Mouse (Mus musculus) midbrain, postnatal 0 days (tissue): ENCODE data around the gene Ndrg4. TPM values are rescaled to one million over a fixed set of nuclear protein-coding genes. Genes with fewer than 3 reads are reported as not detected.
A peak's percentile ranks its signal among the peaks of the same experiment; 100 is the strongest.

ENCODE experiments used
- ATAC-seq: fragments of 200-750 bp; cut with Nextera tagmentation; 2 replicates; pipeline ENCODE4 v1.8.0; 2017; ENCODE audit warnings: moderate number of reproducible peaks, mild to moderate bottlenecking, moderate TSS enrichment, moderate library complexity; ENCODE audit not compliant: low FRiP score
- DNase-seq: peaks from one replicate; pipeline ENCODE4 v3.0.0-alpha.2; 2015; ENCODE audit warnings: low spot score
- H3K27ac ChIP-seq: fragments of 300-500 bp; sonication (generic); 2 replicates; pipeline ENCODE4 v1.5.1; 2014; ENCODE audit warnings: low read depth, mild to moderate bottlenecking, low read length, mixed read lengths
- H3K27me3 ChIP-seq: fragments of 300-500 bp; sonication (generic); 2 replicates; pipeline ENCODE4 v1.6.1; 2014; ENCODE audit warnings: low read length, control low read depth, mixed read lengths; ENCODE audit not compliant: insufficient read depth
- H3K36me3 ChIP-seq: fragments of 300-500 bp; sonication (generic); 2 replicates; pipeline ENCODE4 v1.6.1; 2014; ENCODE audit warnings: low read length, control low read depth, mixed read lengths; ENCODE audit not compliant: insufficient read depth
- H3K4me1 ChIP-seq: fragments of 300-500 bp; sonication (generic); 2 replicates; pipeline ENCODE4 v1.6.1; 2014; ENCODE audit warnings: mild to moderate bottlenecking, control low read depth, antibody characterized with exemption, low read length, mixed read lengths; ENCODE audit not compliant: insufficient read depth
- H3K4me2 ChIP-seq: fragments of 300-500 bp; sonication (generic); 2 replicates; pipeline ENCODE4 v1.6.1; 2014; ENCODE audit warnings: low read depth, mild to moderate bottlenecking, low read length, mixed read lengths; ENCODE audit not compliant: poor library complexity, severe bottlenecking
- H3K4me3 ChIP-seq: fragments of 300-500 bp; sonication (generic); 2 replicates; pipeline ENCODE4 v1.5.1; 2014; ENCODE audit warnings: low read depth, mild to moderate bottlenecking, low read length, moderate library complexity
- H3K9ac ChIP-seq: fragments of 300-500 bp; sonication (generic); replicated peaks from 2 replicates; pipeline ENCODE4 v1.6.1; 2014; ENCODE audit warnings: mild to moderate bottlenecking, low read length, moderate library complexity, mixed read lengths; ENCODE audit not compliant: poor library complexity, severe bottlenecking
- H3K9me3 ChIP-seq: fragments of 300-500 bp; sonication (generic); 2 replicates; pipeline ENCODE4 v1.6.1; 2016; ENCODE audit warnings: low read length, control low read depth
- CTCF ChIP-seq: IDR thresholded peaks from 2 replicates; pipeline ENCODE4 v1.5.1; 2016; ENCODE audit warnings: antibody characterized with exemption, mild to moderate bottlenecking
- WGBS: fragments of 180-500 bp; shearing (Covaris S2); extraction: QIAGEN DNeasy Blood & Tissue Kit; methylation state at CpG from one replicate; pipeline ENCODE4 v1.1.7; 2014; 5-methylcytosine and 5-hydroxymethylcytosine counted together
- polyA plus RNA-seq: library from polyadenylated mRNA; unstranded; fragments of >200 nt; fragmentation: Nextera tagmentation; extraction: Ambion mirVana; gene quantifications from 2 replicates; pipeline ENCODE4 v1.2.1, GENCODE M21; 2015
- total RNA-seq: library from RNA; depleted of rRNA; stranded (reverse); fragments of >200 nt; gene quantifications from 2 replicates; pipeline ENCODE4 v1.2.3, GENCODE M21; 2014

The Ndrg4 gene
- total and polyA plus RNA-seq, 2 experiments from 2014 or later = 641 to 937 TPM

DNA sequence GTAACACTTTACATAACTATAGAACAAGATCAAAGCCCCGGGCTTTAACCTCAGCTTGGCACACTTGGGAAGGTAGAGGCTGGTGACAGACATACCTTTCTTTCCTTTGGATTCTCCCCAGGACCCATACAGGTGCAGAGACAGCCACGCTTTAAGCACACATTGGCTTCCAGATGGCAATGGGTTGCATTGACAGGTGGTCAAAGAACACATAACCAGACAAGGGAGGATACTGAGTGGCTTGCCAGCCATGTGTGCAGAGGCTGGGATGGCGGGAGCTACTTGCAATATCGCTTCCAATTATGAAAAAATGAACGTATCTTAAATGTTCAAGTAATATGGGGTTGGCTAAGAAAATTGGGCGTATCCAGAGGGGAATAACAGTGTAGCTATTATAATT is 4.9 kb upstream of the Ndrg4 start:
- Histone ChIP-seq H3K36me3 (no peaks in the 10 kb centered on the region), H3K27ac (no peak overlapping the region), H3K4me1 (no peaks in the 10 kb centered on the region), H3K4me3 (no peak overlapping the region), H3K27me3 (no peaks in the 10 kb centered on the region), H3K4me2 (no peak overlapping the region), H3K9me3 (no peaks in the 10 kb centered on the region), H3K9ac (no peak overlapping the region)
- WGBS = 87% methylated on average over 6 of the region's 6 CpGs
- DNase-seq = no peak
- ATAC-seq = no peak
- TF ChIP-seq CTCF = no peak

DNA sequence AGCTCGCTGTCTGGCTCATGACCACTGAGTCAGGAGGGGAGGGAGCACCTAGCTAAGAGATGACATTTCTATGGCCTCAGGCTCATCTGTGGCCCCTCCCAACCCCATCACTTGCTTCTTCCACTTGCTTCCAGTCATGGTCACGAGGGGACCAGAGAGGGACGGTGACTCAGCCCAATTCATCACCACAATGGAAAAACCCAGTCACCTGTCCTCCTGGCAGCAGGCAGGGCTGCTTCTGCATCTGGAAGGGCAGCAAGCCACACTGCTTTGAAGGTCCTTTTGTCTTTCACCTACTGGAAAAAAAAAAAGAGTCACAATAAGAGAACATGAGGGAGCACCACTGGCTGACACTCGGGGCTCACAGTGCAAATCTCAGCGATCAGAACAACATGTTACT is 4.0 kb upstream of the Ndrg4 start:
- no peak overlapping the region for H3K27ac ChIP-seq
- 86% methylated on average over 5 of the region's 5 CpGs for WGBS
- no peaks in the 10 kb centered on the region for H3K9me3 ChIP-seq
- H3K4me2 ChIP-seq = no peak overlapping the region
- no peak overlapping the region for H3K4me3 ChIP-seq
- ATAC-seq (no peak), DNase-seq (no peak)
- H3K4me1 ChIP-seq = no peaks in the 10 kb centered on the region
- H3K9ac ChIP-seq = no peak overlapping the region
- no peaks in the 10 kb centered on the region for H3K27me3 ChIP-seq
- TF ChIP-seq CTCF = no peak
- H3K36me3 ChIP-seq = no peaks in the 10 kb centered on the region

DNA sequence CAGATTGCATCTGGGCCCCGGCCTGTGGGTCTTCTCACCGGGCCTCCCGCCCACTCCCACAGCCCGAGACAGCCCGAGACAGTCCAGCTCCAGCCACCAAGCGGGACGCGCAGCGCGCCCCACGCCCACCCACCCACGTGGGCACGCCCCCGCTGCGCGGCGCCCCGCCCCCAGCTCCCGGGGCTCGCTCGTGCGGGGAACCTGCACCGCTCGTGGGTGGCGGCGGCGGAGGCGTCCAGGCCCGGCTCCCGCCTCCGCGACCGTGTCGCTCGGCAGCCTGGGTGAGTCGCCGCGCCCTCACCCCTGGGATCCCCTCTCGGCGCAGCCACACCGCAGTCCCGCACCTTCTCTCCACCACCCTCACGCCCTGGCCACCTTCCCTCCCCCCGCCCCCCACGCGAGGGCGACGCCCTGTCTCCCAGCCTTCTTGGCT is 827 bp downstream of the Ndrg4 start:
- no peaks in the 10 kb centered on the region for H3K27me3 ChIP-seq
- TF ChIP-seq CTCF = no peak
- peak overlapping the region; percentile 85 for H3K9ac ChIP-seq
- no peaks in the 10 kb centered on the region for H3K9me3 ChIP-seq
- peak overlapping the region; percentile 76 for H3K4me2 ChIP-seq
- ATAC-seq = peak; percentile 76
- peak; percentile 40 for DNase-seq
- no peaks in the 10 kb centered on the region for H3K36me3 ChIP-seq
- peak overlapping the region; percentile 81 for H3K4me3 ChIP-seq
- 0 out of 2 replicates have a peak, but pooled peaks cover 9% of the 10 kb centered on the region for H3K4me1 ChIP-seq
- 2% methylated on average over 23 of the region's 48 CpGs for WGBS
- H3K27ac ChIP-seq = peak overlapping the region; percentile 58

DNA sequence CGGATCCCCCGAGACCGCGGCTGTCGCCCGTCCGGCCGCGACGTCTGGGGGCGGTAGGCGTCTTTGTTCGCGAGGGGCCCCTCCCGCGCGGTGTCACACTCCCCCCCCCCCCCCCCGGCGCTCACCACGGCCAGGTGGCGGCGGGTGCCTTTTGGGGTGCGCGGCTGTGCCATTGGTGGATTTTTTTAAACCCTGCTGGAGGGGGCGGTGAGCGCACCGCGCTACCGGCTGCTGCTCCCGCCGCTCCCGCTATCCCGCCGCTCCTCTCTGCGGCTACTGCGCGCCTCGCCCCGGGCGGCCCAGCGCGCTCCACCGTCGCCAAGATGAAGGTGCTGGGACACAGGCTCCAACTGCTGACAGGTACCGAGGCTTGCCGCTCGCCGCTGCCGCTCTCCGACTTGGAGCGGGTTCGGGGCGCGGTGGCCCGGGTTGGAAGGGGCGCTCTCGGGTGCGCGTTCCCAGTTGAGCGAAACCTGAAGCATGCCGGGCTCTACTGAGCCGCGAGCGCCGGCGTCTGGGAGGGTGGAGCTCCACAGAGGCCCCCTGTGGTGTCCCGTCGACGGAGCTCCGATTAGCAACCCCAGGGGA is 1.3 kb downstream of the Ndrg4 start:
- DNase-seq (peak; percentile 49), ATAC-seq (peak; percentile 67)
- Histone ChIP-seq H3K36me3 (no peaks in the 10 kb centered on the region), H3K9ac (peak overlapping the region; percentile 85), H3K27me3 (no peaks in the 10 kb centered on the region), H3K4me1 (0 out of 2 replicates have a peak, but pooled peaks cover 9% of the 10 kb centered on the region), H3K4me3 (peak overlapping the region; percentile 81), H3K4me2 (peak overlapping the region; percentile 76), H3K9me3 (no peaks in the 10 kb centered on the region), H3K27ac (peak overlapping the region; percentile 58)
- TF ChIP-seq CTCF = no peak
- WGBS = under 1% methylated on average over 50 of the region's 70 CpGs

DNA sequence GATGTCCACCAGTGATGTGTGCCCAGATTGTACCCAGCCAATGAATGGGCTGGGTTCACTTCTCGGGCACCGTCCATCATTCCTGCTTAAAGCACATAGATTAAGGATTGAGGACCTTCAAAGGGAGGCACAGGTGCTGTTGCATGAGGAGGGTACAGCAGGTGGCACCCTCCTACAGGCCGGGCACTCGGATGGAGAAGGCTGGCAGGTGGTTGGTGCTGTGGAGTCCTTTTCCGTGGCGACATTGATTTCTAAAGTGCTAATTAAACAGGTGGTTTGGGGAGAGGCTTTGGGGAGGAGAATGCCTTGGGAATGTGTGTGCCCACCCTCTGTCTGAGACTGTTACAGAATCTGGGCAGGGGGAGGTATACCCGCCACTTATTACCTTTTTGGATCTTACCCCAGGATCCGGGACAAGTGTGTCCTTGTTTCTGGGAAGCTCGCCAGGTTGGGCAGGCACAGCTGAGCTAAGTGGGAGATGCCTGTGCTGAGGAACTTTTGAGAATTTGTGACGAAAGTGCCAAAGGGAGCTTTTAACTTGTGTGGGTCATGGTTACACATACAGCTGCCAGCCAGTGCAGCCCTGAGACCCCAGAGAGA is 11.4 kb downstream of the Ndrg4 start:
- no peaks in the 10 kb centered on the region for H3K27me3 ChIP-seq
- H3K36me3 ChIP-seq = no peaks in the 10 kb centered on the region
- no peak for TF ChIP-seq CTCF
- H3K9ac ChIP-seq = no peak overlapping the region
- H3K4me2 ChIP-seq = no peak overlapping the region
- no peaks in the 10 kb centered on the region for H3K9me3 ChIP-seq
- H3K4me3 ChIP-seq = no peak overlapping the region
- H3K27ac ChIP-seq = no peak overlapping the region
- WGBS = 72% methylated on average over 10 of the region's 10 CpGs
- DNase-seq (no peak), ATAC-seq (no peak)
- H3K4me1 ChIP-seq = no peaks in the 10 kb centered on the region

DNA sequence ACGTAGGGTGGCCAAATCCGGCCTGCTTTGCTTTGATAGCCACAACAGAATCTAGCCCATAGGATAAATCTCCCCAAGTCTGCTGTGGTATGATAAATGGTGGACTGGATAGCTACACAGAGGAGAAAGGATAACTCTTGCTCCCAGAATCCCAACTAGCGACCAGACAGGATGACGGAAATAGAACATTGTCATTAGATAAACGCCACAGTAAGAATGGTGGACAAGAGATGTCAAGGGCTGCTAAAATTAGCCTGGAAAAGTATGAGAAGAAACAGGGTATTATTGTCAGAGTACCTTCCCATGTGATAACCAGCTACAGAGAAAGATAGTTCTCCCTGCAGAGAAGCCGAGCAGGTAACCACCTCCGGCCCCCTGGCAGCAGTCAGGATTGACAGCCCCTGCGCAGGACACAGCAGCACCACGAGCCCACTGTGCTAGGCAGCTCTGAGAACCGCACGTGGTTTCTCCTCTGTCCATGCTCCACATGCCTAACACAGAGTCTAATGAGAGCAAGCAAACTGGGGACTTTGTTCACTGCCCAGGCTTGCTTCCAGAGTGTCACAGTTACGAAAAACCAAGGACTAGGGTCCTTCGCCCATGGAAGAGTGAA is 14.3 kb downstream of the Ndrg4 start:
- H3K27me3 ChIP-seq = no peaks in the 10 kb centered on the region
- H3K4me2 ChIP-seq = no peak overlapping the region
- 0 out of 2 replicates have a peak, but pooled peaks cover 4% of the 10 kb centered on the region for H3K4me1 ChIP-seq
- TF ChIP-seq CTCF = no peak
- no peak overlapping the region for H3K27ac ChIP-seq
- no peak overlapping the region for H3K4me3 ChIP-seq
- WGBS = 80% methylated on average over 13 of the region's 13 CpGs
- H3K9me3 ChIP-seq = no peaks in the 10 kb centered on the region
- H3K36me3 ChIP-seq = no peaks in the 10 kb centered on the region
- DNase-seq (no peak), ATAC-seq (no peak)
- no peak overlapping the region for H3K9ac ChIP-seq
